9 mouse cellular contexts compared by ENCODE assay signal in genomic region chr12:8379795-8380521, GRCm38 (mm10).
DNase-seq lines count a peak whose midpoint lies in the region; ATAC-seq lines count a peak whose summit lies in the region.
"Had no signal": no experiment of that assay in that cellular context is flagged by ENCODE, and none has a peak within 500 bp of the region (broad histone marks: within the 10 kb centered on the region; RNA-seq: fewer than 3 reads in every experiment).

No protein-coding gene starts in this region.

- peaks cover 23% of the 10 kb centered on the region for H3K4me1 ChIP-seq in heart, embryonic 15.5 days (replicated peaks)
- peaks cover 21% of the 10 kb centered on the region for H3K4me1 ChIP-seq in limb, embryonic 10.5 days
- H3K4me1 ChIP-seq: liver, embryonic 13.5 days had no signal

- peak; percentile 92 for DNase-seq in Muller cell, postnatal 12 days (ENCODE audit: inconsistent ontology term)
- DNase-seq in adrenal gland, postnatal 25 days, result peak; percentile 90
- DNase-seq in limb, embryonic 10.5 days (ENCODE audit: low spot score), result no peak
- DNase-seq in testis, postnatal 14 days (ENCODE audit: low spot score), result peak; percentile 75
- no peak for DNase-seq in right cerebral cortex, adult 18-20 months
- DNase-seq in thymus, postnatal 25 days, result no peak
- DNase-seq: liver, embryonic 13.5 days had no signal

- peak; percentile 78 for ATAC-seq in heart, embryonic 15.5 days (replicated peaks; ENCODE audit: insufficient number of reproducible peaks, insufficient read depth, low FRiP score, low read depth)
- no peak for ATAC-seq in megakaryocyte-erythroid progenitor cell, adult 5-6 weeks (replicated peaks; ENCODE audit: low FRiP score, low TSS enrichment, poor library complexity, severe bottlenecking)

- no peak overlapping the region for H3K9ac ChIP-seq in heart, embryonic 15.5 days
- H3K9ac ChIP-seq: liver, embryonic 13.5 days had no signal

- 32% methylated on average over 8 of the region's 8 CpGs for WGBS in heart, embryonic 15.5 days
- 78% methylated on average over 8 of the region's 8 CpGs for WGBS in limb, embryonic 10.5 days

- no peaks in the 10 kb centered on the region for H3K36me3 ChIP-seq in heart, embryonic 15.5 days
- H3K36me3 ChIP-seq in limb, embryonic 10.5 days, result no peaks in the 10 kb centered on the region
- H3K36me3 ChIP-seq: liver, embryonic 13.5 days had no signal

- H3K27ac ChIP-seq in heart, embryonic 15.5 days, result peak overlapping the region; percentile 62
- peak overlapping the region; percentile 33; the same call in 1 of the 2 replicates for H3K27ac ChIP-seq in limb, embryonic 10.5 days
- H3K27ac ChIP-seq: liver, embryonic 13.5 days had no signal

- H3K4me3 ChIP-seq in heart, embryonic 15.5 days, result no peak overlapping the region
- H3K4me3 ChIP-seq in limb, embryonic 10.5 days, result no peak overlapping the region
- H3K4me3 ChIP-seq: liver, embryonic 13.5 days had no signal

- no peak overlapping the region for H3K4me2 ChIP-seq in heart, embryonic 15.5 days
- H3K4me2 ChIP-seq: liver, embryonic 13.5 days had no signal

- no peaks in the 10 kb centered on the region for H3K9me3 ChIP-seq in heart, embryonic 15.5 days (replicated peaks)
- H3K9me3 ChIP-seq in limb, embryonic 10.5 days (replicated peaks), result no peaks in the 10 kb centered on the region
- H3K9me3 ChIP-seq: liver, embryonic 13.5 days had no signal

- H3K27me3 ChIP-seq in heart, embryonic 15.5 days, result no peaks in the 10 kb centered on the region
- H3K27me3 ChIP-seq in limb, embryonic 10.5 days (ENCODE audit: low read depth, poor library complexity, severe bottlenecking), result no peaks in the 10 kb centered on the region
- H3K27me3 ChIP-seq: liver, embryonic 13.5 days had no signal

Comparison
In these comparisons a context has a peak if more than half of its experiments do, and no peak if none do; other contexts are left out.
1. DNase-seq: peak in Muller cell, postnatal 12 days (single experiment), adrenal gland, postnatal 25 days (single experiment) and testis, postnatal 14 days (single experiment); none in limb, embryonic 10.5 days (single experiment), right cerebral cortex, adult 18-20 months (single experiment) and thymus, postnatal 25 days (single experiment).